Mouse (Mus musculus) thymus, adult 2 months (tissue): Measurements from ENCODE around the gene Mab21l3. TPM values are rescaled to one million over a fixed set of nuclear protein-coding genes. Genes with fewer than 3 reads are reported as not detected.

Experiments
- DNase-seq: peaks from one replicate; pipeline ENCODE4 v3.0.0; 2021
- H3K27ac ChIP-seq: fragments of 200-500 bp; 2 replicates; pipeline ENCODE4 v1.5.1; 2012; ENCODE audit warnings: low read length, control low read depth; ENCODE audit not compliant: control insufficient read depth, insufficient read depth
- H3K27me3 ChIP-seq: fragments of 200-500 bp; 2 replicates; pipeline ENCODE4 v1.6.1; 2012; ENCODE audit warnings: mild to moderate bottlenecking, low read length, moderate library complexity, mixed read lengths; ENCODE audit not compliant: control insufficient read depth, insufficient read depth
- H3K36me3 ChIP-seq: fragments of 200-500 bp; 2 replicates; pipeline ENCODE4 v1.6.1; 2012; ENCODE audit warnings: mild to moderate bottlenecking, low read length, moderate library complexity; ENCODE audit not compliant: control insufficient read depth, insufficient read depth
- H3K4me1 ChIP-seq: fragments of 200-500 bp; replicated peaks from 2 replicates; pipeline ENCODE4 v1.6.1; 2012; ENCODE audit warnings: low read length; ENCODE audit not compliant: control insufficient read depth, insufficient read depth
- H3K4me3 ChIP-seq: fragments of 200-500 bp; 2 replicates; pipeline ENCODE4 v1.5.1; 2012; ENCODE audit warnings: mild to moderate bottlenecking, low read length, control low read depth, moderate library complexity; ENCODE audit not compliant: control insufficient read depth, insufficient read depth
- CTCF ChIP-seq: fragments of 200-500 bp; IDR thresholded peaks from 2 replicates; pipeline ENCODE4 v1.5.1; 2012; ENCODE audit warnings: mild to moderate bottlenecking, control low read depth, low read length, moderate library complexity, borderline replicate concordance; ENCODE audit not compliant: control insufficient read depth, poor library complexity, insufficient read depth; ENCODE audit errors: extremely low read depth
- POLR2A ChIP-seq: fragments of 200-500 bp; IDR thresholded peaks from 2 replicates; pipeline ENCODE4 v1.6.1; 2012; ENCODE audit warnings: mild to moderate bottlenecking, low read length, control low read depth, moderate library complexity; ENCODE audit not compliant: control insufficient read depth, poor library complexity, insufficient read depth; ENCODE audit errors: extremely low read depth
- WGBS: fragments of 180-500 bp; shearing (Covaris S2); methylation state at CpG from one replicate; pipeline ENCODE4 v1.1.7; 2018; 5-methylcytosine and 5-hydroxymethylcytosine counted together
- polyA plus RNA-seq: library from polyadenylated mRNA; depleted of rRNA; stranded (reverse); fragments of >200 nt; gene quantifications from 2 replicates; pipeline ENCODE4 v1.2.3, GENCODE M21; 2012

The Mab21l3 gene
- polyA plus RNA-seq, 1 experiment, result 4.0 TPM

DNA sequence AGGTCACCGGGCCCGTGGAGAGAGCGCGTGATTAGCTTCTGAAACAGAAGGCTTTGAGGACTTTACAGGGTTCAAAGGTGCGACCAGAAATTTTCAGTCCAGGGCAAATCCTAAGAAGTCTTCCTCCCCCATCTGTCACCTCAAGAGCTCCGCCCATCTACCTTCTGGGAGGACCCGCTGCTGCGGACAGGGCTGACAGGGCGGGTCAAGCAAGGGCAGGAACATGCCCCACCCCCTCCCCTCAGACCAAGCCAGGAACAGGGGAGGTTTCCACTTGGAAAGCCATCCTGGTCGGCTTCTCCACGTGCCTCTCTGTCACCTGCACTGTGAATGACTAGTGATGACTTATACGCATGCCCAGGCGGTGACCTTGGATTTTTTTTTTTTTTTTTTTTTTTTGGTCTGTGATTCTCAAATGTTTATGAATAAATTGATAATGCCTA lies 43.2 kb downstream of the Mab21l3 start:
- 78% methylated on average over 13 of the region's 13 CpGs for WGBS
- H3K27ac ChIP-seq, result no peak overlapping the region
- peaks cover 32% of the 10 kb centered on the region for H3K4me1 ChIP-seq
- H3K4me3 ChIP-seq, result no peak overlapping the region
- no peak for TF ChIP-seq POLR2A
- TF ChIP-seq CTCF, result no peak
- no peaks in the 10 kb centered on the region for H3K36me3 ChIP-seq
- H3K27me3 ChIP-seq, result no peaks in the 10 kb centered on the region
- DNase-seq, result no peak

- no peaks in the 10 kb centered on the region for H3K27me3 ChIP-seq
- peaks cover 33% of the 10 kb centered on the region for H3K4me1 ChIP-seq
- TF ChIP-seq CTCF (no peak), POLR2A (no peak)
- DNase-seq, result no peak
- H3K27ac ChIP-seq, result no peak overlapping the region
- no peak overlapping the region for H3K4me3 ChIP-seq
- H3K36me3 ChIP-seq, result no peaks in the 10 kb centered on the region
- WGBS, result 98% methylated on average over 11 of the region's 11 CpGs
Observed at GRCm38 (mm10) chr3:101804971-101805561, 43.7 kb downstream of the Mab21l3 start.

- Histone ChIP-seq H3K4me3 (no peak overlapping the region), H3K27ac (no peak overlapping the region), H3K27me3 (no peaks in the 10 kb centered on the region), H3K4me1 (peaks cover 40% of the 10 kb centered on the region), H3K36me3 (no peaks in the 10 kb centered on the region)
- DNase-seq, result no peak
- TF ChIP-seq CTCF, result no peak
- WGBS, result 90% methylated on average over 6 of the region's 6 CpGs
Observed at GRCm38 (mm10) chr3:101804331-101804730, 44.4 kb downstream of the Mab21l3 start.

DNA sequence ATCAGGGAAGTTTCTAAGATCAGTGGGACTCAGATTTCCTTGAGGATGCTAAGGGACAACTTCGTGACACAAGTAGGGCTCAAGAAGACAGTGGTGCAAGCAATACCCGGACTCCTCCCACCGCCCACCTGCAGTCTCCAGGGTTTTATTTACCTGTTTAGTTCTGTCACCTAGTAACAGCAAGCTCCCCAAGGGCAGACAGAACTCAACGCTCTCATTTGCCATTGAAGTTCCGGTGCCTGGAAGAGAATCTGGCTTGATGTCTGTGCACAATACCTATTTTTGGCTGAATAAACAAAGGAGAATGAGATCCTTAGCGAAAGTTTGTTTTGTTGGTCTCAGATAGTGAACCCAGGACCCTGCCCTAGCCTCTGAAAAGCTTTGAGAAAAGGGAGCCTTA lies 45.0 kb downstream of the Mab21l3 start:
- no peak for DNase-seq
- Histone ChIP-seq H3K4me3 (no peak overlapping the region), H3K27ac (no peak overlapping the region), H3K36me3 (no peaks in the 10 kb centered on the region), H3K27me3 (no peaks in the 10 kb centered on the region), H3K4me1 (peaks cover 46% of the 10 kb centered on the region)
- 93% methylated on average over 6 of the region's 6 CpGs for WGBS
- TF ChIP-seq POLR2A, result no peak
- no peak for TF ChIP-seq CTCF

DNA sequence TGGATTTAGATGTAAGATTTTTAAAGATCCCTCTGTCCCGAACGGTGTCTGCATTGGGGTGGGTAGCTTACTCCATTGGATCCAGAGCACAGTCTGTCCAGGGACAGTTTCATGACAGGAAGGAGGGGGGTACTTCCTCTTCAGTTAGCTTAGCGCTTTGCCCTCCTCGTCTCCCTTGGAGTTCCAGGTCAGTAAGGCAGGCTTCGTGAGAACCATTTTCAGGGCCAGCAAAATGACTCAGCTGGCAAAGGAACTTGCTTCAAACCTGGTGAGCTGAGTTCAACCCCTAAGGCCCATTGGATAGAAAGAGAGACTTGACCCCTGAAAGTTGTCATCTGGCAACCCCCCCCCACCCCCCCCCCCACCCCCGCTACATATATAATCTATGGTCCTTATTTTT lies 46.0 kb downstream of the Mab21l3 start:
- no peak overlapping the region for H3K4me3 ChIP-seq
- no peak for TF ChIP-seq POLR2A
- TF ChIP-seq CTCF, result no peak
- DNase-seq, result no peak
- 64% methylated on average over 6 of the region's 6 CpGs for WGBS
- H3K27me3 ChIP-seq, result no peaks in the 10 kb centered on the region
- peak overlapping the region; percentile 58 for H3K27ac ChIP-seq
- H3K36me3 ChIP-seq, result no peaks in the 10 kb centered on the region
- peaks cover 46% of the 10 kb centered on the region for H3K4me1 ChIP-seq

DNA sequence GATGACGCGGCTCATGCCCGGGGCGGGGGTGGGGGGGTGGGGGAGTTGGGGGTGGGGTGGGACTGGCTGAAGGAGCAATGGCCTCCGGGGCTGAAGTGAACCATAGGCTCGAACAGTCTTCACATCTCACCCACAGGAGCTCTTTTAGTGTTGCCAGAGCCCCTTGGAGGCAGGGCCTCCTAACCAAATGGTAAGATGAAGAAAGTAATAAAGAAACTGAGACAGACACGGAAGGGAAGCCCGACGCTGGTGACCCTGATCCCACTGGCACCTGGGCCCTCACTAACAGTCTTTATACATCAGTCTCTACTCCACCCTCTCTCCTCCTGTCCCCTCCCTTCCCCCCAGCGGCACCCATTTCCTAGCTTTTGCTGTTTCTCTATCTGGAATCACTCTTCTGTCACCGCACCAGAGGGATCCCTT lies 48.2 kb downstream of the Mab21l3 start:
- Histone ChIP-seq H3K4me3 (peak overlapping the region; percentile 40), H3K4me1 (peaks cover 43% of the 10 kb centered on the region), H3K36me3 (no peaks in the 10 kb centered on the region), H3K27me3 (no peaks in the 10 kb centered on the region), H3K27ac (peak overlapping the region; percentile 90)
- TF ChIP-seq CTCF (no peak), POLR2A (0 out of 2 replicates have a peak, but pooled peaks have one; percentile 26)
- DNase-seq, result peak; percentile 55
- WGBS, result 9% methylated on average over 11 of the region's 11 CpGs
